ENCODE assay signal across 10 mouse cellular contexts in the genomic region with DNA sequence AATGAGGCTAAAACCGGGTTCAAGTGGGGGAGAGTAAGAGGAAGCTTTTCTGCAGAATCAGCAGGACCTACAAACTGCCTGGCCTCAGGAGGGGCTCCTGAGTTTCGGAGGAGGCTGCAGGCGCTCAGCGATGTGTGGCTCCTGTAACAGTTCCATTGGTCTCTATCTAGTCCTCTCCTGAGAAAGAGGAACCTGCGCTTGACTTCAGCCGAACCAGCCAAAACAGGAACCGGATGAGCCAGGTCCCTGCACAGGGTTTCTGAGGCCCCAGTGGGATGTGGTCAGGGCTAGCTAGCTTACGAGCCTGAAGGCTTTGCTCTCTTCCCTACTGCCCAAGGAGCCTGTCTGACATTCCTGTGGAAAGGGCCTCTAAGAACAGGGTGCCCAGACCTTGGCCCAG. TPM values are rescaled to one million over a fixed set of nuclear protein-coding genes. Genes with fewer than 3 reads are reported as not detected.
A peak's percentile ranks its signal among the peaks of the same experiment; 100 is the strongest.
DNase-seq lines count a peak whose midpoint lies in the region; ATAC-seq and TF ChIP-seq lines count a peak whose summit lies in the region.
"Had no signal": no experiment of that assay in that cellular context is flagged by ENCODE, and none has a peak within 500 bp of the region (broad histone marks: within the 10 kb centered on the region; RNA-seq: fewer than 3 reads in every experiment).

No protein-coding gene starts in this region.

- TF ChIP-seq POLR2A in liver, adult 2 months (IDR thresholded peaks at IDR 0.05; ENCODE audit: extremely low read depth, insufficient read depth, low read length): no peak

- TF ChIP-seq CTCF in liver, adult 2 months (IDR thresholded peaks at IDR 0.05; ENCODE audit: low read depth, low read length): no peak

- no peak overlapping the region for H3K9ac ChIP-seq in liver, adult 2 months (ENCODE audit: low read depth, low read length)
- no peak overlapping the region for H3K9ac ChIP-seq in intestine, embryonic 16.5 days (ENCODE audit: low read depth, low read length)
- H3K9ac ChIP-seq: embryonic facial prominence, embryonic 12.5 days had no signal

- intact Hi-C loops in left cerebral cortex, postnatal 36 days (cut with DNase I): no loop called here

- no peaks in the 10 kb centered on the region for H3K36me3 ChIP-seq in liver, adult 2 months (ENCODE audit: control insufficient read depth, insufficient read depth, low read length)
- H3K36me3 ChIP-seq in intestine, embryonic 16.5 days (ENCODE audit: control insufficient read depth, insufficient read depth, low read length): no peaks in the 10 kb centered on the region
- H3K36me3 ChIP-seq: embryonic facial prominence, embryonic 12.5 days had no signal

- DNase-seq in A20 (ENCODE audit: low read depth, low spot score): peak; percentile 91
- peak; percentile 66 for DNase-seq in CD4-positive, CD25-positive, alpha-beta regulatory T cell, adult 2 months (ENCODE audit: low read depth, low spot score)
- peak; percentile 45 for DNase-seq in liver, adult 2 months (ENCODE audit: extremely low read depth, low read depth, low spot score)
- DNase-seq in natural killer cell, adult 2 months (ENCODE audit: low spot score in 2 of 2): peak; percentile 49 to 83
- DNase-seq in gastrocnemius, postnatal 4 days (ENCODE audit: low spot score in 2 of 2): no peak
- DNase-seq in left cerebral cortex, postnatal 36 days (ENCODE audit: low spot score in 2 of 2): no peak

- no peaks in the 10 kb centered on the region for H3K27me3 ChIP-seq in liver, adult 2 months (ENCODE audit: control insufficient read depth, insufficient read depth, low read length)
- no peaks in the 10 kb centered on the region for H3K27me3 ChIP-seq in intestine, embryonic 16.5 days (replicated peaks; ENCODE audit: control insufficient read depth, insufficient read depth, low read length)
- H3K27me3 ChIP-seq: embryonic facial prominence, embryonic 12.5 days had no signal

- H3K4me1 ChIP-seq in liver, adult 2 months (ENCODE audit: control insufficient read depth, insufficient read depth, low read length): peaks cover 15% of the 10 kb centered on the region
- no peaks in the 10 kb centered on the region for H3K4me1 ChIP-seq in intestine, embryonic 16.5 days (ENCODE audit: control insufficient read depth, insufficient read depth, low read length)
- H3K4me1 ChIP-seq: embryonic facial prominence, embryonic 12.5 days had no signal

- WGBS in liver, adult 2 months: 82% methylated on average over 8 of the region's 8 CpGs
- WGBS in intestine, embryonic 16.5 days: 70% methylated on average over 8 of the region's 8 CpGs

- H3K27ac ChIP-seq in liver, adult 2 months (replicated peaks; ENCODE audit: insufficient read depth, low read depth, low read length): no peak overlapping the region
- H3K27ac ChIP-seq in intestine, embryonic 16.5 days (ENCODE audit: low read length): no peak overlapping the region
- H3K27ac ChIP-seq: embryonic facial prominence, embryonic 12.5 days had no signal

- no peak for ATAC-seq in intestine, embryonic 16.5 days

- H3K9me3 ChIP-seq in intestine, embryonic 16.5 days (ENCODE audit: control insufficient read depth, low read length): no peaks in the 10 kb centered on the region
- H3K9me3 ChIP-seq: embryonic facial prominence, embryonic 12.5 days had no signal

- no peaks in the 10 kb centered on the region for H3K79me2 ChIP-seq in liver, adult 2 months (ENCODE audit: control insufficient read depth, insufficient read depth, low read length)

- no peak overlapping the region for H3K4me3 ChIP-seq in liver, adult 2 months (ENCODE audit: insufficient read depth, low read depth, low read length)
- no peak overlapping the region for H3K4me3 ChIP-seq in intestine, embryonic 16.5 days (ENCODE audit: low read length)
- H3K4me3 ChIP-seq: embryonic facial prominence, embryonic 12.5 days had no signal

- no peak overlapping the region for H3K4me2 ChIP-seq in intestine, embryonic 16.5 days (ENCODE audit: low read depth, low read length)
- H3K4me2 ChIP-seq: embryonic facial prominence, embryonic 12.5 days had no signal

RNA-seq across cellular contexts. Expression of a gene that starts 12.3 kb away (rescaled TPM):
- total RNA-seq in liver, adult 2 months (2014; rRNA removed): 2.7 and 3.6 TPM in 2 replicates
- 5.6 TPM in 2 replicates for polyA plus RNA-seq in liver, adult 2 months (2012; rRNA removed)
- 22.5 and 23.6 TPM in 2 replicates for polyA plus RNA-seq in intestine, embryonic 16.5 days (2015; fragmentation: Nextera tagmentation; extraction: Ambion mirVana)
- total RNA-seq in gastrocnemius, postnatal 4 days (2021): 100 to 1,000 TPM; 128 to 151 TPM
- 1 to 10 TPM; 2.8 to 4.0 TPM for total RNA-seq in left cerebral cortex, postnatal 36 days (2021)

RNA-seq across cellular contexts. Expression of a gene that starts 32.7 kb away (rescaled TPM):
- total RNA-seq in liver, adult 2 months (2014; rRNA removed): not detected in 2 replicates
- not detected in 2 replicates for polyA plus RNA-seq in liver, adult 2 months (2012; rRNA removed)
- not detected in 2 replicates for polyA plus RNA-seq in intestine, embryonic 16.5 days (2015; fragmentation: Nextera tagmentation; extraction: Ambion mirVana)
- not detected for total RNA-seq in gastrocnemius, postnatal 4 days (2021)
- 1 to 10 TPM; 1.6 to 2.5 TPM for total RNA-seq in left cerebral cortex, postnatal 36 days (2021)
- polyA plus RNA-seq: intestine, embryonic 14.5 days; limb, embryonic 11.5 days had no signal

RNA-seq across cellular contexts. Expression of a gene that starts 45.0 kb away (rescaled TPM):
- 1.3 and 1.7 TPM in 2 replicates for total RNA-seq in liver, adult 2 months (2014; rRNA removed)
- 2.1 and 2.5 TPM in 2 replicates for polyA plus RNA-seq in liver, adult 2 months (2012; rRNA removed)
- 5.5 and 5.6 TPM in 2 replicates for polyA plus RNA-seq in intestine, embryonic 16.5 days (2015; fragmentation: Nextera tagmentation; extraction: Ambion mirVana)
- total RNA-seq in gastrocnemius, postnatal 4 days (2021): 1 to 10 TPM; 3.7 to 4.1 TPM
- 10 to 100 TPM; 31.1 to 38.6 TPM for total RNA-seq in left cerebral cortex, postnatal 36 days (2021)

Comparison
In these comparisons a context has a peak if more than half of its experiments do, and no peak if none do; other contexts are left out.
1. DNase-seq: peak in A20 (single experiment), CD4-positive, CD25-positive, alpha-beta regulatory T cell, adult 2 months (single experiment), liver, adult 2 months (single experiment) and natural killer cell, adult 2 months (2 of 2); none in gastrocnemius, postnatal 4 days (0 of 2) and left cerebral cortex, postnatal 36 days (0 of 2).
2. RNA of a gene that starts 12.3 kb away (total RNA-seq): 128 to 151 TPM in gastrocnemius, postnatal 4 days; 2.8 to 4.0 TPM in left cerebral cortex, postnatal 36 days and 2.7 to 3.6 TPM in liver, adult 2 months; every median in the first group is over 10 times any median in the second.
3. RNA of a gene that starts 45.0 kb away (total RNA-seq): 31.1 to 38.6 TPM in left cerebral cortex, postnatal 36 days; 3.7 to 4.1 TPM in gastrocnemius, postnatal 4 days and 1.3 to 1.7 TPM in liver, adult 2 months; every median in the first group is over 4 times any median in the second.